Mouse (Mus musculus) lung, postnatal 25 days (tissue): ENCODE measurements at regions not wholly inside any gene's neighbourhood (a gene's known extent, or its start where the extent isn't known, plus 50 kb on each side); places are given as distances from the start of the nearest gene placed in this dataset.

ENCODE experiments used
- DNase-seq: peaks from one replicate; pipeline ENCODE4 v3.0.0; 2022; ENCODE audit warnings: low spot score

DNA sequence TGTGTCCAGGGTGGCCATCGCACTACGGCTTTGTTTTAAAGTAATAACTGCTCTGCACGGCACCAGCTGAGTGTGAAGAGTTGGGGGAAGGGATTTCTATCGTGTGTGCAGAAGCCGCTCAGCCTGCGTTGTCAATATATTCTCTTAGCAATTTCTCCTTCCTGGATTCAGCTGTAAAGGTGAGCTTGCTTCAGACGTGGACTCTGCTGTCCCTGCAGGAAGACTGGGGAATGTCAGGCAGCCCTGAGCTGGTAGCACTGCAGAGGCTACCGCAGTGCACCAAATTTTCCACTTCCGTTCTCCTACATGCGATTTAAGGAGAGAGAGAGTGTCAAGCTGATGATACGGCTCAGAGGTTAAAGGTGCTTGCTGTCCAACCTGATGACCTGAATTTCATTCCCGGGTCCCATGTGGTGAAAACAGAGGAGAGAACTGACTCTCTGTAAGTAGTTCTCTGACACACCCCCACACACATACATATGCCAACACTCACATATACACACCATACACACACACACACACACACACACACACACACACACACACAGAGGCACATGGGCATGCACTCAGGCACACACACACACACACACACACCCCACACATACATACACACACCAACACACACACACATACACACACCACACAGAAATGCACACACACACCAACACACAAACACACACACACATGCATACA, 59.9 kb upstream of the Prelid3b start:
- DNase-seq, result peak; percentile 33

DNA sequence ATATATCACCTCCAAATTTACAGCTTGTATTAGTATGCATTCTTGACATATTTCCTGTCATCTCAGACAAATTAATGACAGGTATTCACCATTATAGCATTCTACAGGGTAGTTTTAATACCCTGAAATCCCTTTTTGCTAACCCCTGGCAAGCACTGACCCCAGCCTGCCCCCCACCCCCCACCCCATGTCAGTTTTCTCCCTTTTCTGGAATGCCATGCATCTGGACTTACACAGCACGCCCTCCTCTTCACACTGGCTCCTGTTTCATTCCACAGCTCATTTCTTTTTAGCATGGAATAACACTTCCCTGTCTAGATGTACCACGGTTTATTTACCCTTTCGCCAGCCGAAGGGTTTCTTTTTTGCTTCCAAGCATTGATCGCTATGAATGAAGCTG, 67.8 kb upstream of the Prelid3b start:
- no peak for DNase-seq

DNA sequence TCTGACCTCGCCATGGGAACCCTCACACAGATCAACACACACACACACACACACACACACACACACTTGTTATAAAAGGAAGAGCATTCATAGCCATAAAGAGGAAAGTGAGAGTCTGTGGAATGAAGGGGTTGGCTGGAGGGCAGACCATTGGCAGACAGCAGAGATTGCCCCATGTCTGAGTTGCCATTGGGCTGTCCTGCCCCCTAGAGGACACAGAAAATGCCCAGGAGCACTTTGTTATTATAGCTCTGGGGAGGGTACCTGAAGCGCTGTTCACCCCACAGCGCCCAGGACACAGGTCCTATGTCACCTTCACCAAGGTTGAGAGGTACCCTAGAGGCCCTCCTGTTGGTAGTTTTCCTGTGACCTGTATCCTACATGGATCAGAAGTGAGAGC, 74.3 kb upstream of the Prelid3b start:
- DNase-seq, result peak; percentile 10

DNA sequence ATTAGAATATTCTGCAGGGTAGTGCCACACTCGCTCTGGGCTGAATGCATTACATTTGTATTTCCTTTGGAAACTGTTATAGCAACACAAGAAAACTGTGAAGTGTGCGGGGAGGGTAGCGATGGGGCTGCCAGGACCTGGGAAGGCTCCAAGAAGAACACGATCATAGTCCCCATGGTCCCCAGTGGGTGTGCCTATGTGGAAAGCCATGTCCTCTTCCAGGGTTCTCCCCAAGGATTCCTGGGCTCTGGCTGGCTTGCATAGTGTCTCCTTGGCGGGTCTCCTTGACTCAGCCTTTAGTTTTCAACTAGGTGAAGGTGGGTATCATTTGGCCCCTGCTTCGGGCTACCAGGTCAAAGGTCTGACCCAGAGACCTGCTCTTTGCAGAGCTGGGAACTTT, 74.8 kb upstream of the Prelid3b start:
- DNase-seq, result no peak

DNA sequence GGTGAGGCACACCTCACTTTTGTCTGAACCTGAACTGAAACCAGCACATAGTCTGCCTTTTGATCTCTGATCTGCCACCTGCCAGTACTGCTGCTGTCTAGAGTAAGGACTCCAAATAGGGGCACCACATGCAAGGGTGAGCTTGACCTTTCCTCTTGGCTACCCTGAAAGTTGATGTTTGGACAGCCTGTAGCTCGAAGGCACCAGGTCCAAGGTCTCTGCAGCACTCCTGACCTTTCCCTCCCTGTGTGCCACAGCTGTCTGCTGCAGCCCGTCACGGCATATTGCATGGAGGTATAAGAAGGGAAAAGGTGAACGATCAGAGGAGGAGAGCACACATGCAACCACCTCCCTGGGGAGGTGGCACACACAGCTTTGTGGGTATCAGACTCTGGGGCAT, 75.9 kb upstream of the Prelid3b start:
- no peak for DNase-seq

DNA sequence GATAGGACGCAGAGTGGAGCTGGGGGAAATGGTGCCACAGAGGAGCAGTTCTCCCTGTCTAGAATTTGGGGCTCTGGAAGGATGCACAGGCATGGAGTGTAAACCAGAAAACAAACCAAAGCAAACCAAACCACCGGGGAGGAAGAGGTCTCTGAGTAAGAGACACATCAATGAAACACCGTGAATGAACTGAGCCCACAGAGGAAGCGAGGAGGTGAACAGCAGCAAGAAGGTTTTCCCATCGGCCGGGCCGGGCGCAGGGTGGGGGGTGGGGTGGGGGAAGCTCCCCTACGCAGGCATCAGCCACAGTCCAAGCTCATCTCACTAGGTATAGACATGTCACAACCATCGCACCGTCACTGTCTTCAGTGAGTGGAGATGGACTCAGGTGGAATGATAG, 82.9 kb upstream of the Prelid3b start:
- DNase-seq, result no peak

DNA sequence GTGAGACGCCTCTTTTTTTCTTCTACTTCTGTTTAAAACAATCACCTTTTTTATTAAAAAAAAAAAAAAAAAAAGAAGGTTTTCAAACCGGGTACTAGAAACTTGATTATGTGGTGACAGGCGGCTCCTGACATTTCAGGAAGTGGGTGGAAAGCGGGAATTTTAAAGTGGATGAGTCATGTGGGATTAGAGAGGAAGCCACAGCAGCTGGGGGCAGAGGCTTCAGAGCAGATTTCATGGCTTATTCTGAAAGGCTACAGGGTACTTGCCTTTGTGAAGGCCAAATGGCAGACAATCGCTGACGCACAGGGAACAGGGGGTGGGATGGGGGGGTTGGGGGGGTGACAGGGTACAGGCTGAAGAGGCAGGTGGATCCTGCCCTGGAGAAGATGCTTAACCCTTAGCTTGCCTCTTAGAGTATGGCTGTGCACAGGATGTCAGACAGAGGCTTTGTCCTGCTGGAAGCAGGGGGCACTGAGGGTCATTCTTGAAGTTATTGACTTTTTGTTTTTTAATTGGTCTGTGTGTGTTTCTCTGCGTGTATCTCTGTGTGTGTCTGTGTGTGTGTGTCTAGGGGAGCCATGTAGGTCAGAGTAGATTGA, 81.4 kb upstream of the Zfp831 start:
- DNase-seq, result no peak

DNA sequence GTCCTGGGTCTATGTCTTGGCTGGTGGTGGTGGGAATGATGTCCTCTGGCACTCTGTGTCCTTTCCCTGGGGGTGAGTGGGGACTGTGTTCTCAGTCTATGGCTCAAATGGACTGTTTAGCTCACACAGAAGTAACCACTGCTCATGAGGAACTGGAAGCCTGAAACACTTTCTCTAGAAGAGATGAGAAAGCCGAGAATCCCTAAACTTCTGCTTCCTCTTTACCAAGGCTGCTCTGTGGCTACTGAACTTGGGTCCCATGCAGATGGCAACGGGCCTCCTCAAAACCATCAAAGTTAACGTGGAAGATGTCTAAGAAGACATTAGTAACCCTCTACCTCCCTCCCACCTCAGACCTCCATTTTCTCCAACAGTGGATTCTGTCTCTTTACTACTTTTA, 79.4 kb upstream of the Zfp831 start:
- no peak for DNase-seq

DNA sequence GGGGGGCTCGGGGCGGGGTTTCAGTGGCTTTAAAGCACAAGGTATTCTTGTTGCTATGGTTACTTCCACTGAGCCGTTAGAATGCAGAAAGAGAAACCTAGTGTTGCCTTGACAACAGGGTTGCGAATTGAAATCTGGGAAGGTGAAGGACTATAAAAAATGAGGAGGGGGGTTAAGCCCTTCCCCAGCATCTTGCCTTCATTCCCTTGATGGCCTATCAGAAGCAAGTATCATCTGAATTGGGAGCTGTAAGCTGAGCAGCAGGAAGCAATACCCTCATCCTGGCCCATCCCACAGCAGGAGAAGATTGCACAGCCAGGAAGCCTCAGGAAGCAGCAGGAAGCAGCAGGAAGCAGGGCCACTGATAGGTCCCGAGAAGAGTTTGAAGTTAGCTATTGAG, 78.5 kb upstream of the Zfp831 start:
- DNase-seq, result no peak

DNA sequence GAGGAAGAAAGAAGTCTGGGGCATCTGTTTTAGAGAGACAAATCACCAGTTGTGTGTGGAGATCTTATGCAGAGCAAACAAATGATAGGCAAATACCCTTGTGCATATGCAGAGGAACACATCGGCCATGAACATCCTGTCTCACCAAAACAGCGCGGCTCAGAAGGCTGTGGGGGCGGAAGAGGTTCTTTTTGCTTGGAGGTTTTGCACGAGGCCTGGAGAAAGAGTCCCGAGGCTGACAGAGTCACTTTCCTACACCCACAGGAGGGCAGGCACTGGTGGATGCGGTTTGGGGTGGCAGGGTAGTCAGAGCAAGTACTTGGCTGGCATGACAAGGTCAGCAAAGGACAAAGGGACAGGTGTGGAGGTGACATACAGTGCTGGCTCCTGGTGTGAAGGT, 77.4 kb upstream of the Zfp831 start:
- peak; percentile 23 for DNase-seq

DNA sequence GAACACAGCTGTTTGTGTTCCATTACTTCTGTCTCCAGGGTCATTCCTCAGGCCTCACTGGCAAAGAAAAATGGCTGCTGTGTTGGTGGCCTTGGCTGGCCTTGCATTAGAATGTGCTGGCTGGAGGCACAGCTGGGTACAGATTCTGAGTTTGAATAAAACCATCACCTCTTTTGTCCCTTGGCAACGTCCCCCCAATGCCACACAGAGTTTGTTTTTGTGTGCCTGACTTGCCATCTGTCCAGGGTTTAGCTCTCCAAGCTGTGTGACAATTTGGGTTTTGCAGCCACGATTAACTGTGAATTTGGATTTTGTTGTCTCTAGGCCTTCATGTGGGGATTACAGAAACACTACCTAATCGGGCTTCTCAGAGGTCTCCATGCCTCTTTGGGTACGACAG, 76.6 kb upstream of the Zfp831 start:
- DNase-seq, result no peak

DNA sequence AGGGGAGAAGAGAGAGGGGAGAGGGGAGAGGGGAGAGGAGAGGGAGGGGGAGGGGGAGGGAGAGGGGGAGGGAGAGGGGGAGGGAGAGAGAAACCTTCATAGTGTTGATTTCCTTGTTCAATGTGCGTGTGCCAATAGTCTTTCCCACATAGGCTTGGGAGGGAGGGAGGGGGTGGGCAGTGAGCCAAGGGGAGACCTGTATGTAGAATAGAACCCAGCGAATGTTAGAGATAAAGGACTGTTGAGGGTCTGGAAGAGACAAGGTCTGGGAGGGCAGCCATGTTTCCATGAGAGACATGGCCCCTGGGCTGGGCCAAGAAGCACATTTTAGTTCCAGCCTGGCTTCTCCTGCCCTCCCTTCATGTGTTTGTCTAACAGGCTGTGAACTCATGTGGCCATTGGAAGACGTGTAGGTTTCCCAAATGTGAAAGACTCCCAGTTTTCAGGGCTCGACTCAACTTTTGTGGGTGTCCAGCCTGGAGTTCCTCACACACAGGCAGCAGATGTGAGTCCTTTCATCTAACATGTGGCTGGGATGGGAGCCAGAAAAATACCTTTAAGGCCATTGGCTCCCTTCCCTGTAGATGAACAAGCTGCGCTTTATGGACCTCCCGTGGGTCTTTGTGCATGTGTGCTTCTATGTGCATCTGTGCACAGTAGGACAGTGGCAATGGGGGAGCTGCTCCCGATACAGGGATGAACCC, 68.4 kb upstream of the Zfp831 start:
- no peak for DNase-seq

DNA sequence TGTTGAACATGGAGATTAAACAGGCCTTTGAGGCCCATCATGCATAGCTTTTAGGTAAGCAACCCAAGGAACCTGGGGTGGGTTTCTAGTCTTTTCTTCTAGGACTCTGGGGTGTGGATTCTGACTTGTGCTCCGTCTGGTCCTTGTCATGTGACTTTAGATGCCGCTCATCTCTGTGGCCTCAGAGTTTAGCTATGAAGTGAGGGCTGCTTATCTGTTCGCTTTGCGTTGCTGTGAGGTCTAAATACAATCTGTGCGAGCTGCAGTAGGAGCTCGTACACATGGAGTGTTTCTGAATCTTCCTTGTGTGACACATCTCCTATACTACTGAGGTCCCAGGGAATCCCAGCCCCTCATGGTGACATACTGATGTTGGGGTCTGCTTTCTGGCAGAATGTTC, 67.8 kb upstream of the Zfp831 start:
- no peak for DNase-seq

DNA sequence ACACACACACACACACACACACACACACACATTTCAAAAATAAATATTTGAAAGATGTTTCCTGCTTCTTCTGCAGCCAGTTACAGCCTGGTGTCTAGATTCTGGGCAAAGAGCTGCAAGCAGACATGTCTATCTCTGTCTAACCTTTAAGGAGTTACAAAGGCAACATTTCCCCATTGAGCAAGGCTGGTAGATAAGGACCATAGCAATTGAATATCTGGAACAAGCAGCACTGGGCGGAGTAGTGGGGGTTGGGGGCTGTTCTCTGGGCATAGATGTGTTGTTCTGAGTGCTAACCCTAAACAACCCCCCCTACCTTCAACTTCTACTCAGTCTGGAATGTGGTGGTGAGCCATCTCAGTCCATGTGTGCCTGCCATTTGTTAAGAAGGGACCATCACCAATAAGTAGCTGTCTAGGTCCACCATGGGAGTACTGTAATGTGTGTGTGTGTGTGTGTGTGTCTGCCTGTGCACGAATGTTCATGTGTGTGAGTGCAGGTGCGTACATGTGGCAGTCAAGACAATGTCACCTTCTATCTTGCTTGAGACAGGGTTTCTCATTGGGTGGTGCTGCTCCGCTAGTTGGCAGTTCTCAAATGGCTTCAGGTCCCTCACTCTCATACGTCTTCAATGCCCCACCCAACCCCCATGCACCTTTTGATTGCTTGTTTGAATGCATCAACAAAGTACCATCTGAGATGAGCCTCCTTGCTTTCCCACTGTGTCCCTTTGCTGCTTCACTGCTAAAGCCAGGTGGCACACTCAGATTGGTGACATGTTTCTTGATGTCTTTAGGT, 62.2 kb upstream of the Zfp831 start:
- DNase-seq, result no peak

DNA sequence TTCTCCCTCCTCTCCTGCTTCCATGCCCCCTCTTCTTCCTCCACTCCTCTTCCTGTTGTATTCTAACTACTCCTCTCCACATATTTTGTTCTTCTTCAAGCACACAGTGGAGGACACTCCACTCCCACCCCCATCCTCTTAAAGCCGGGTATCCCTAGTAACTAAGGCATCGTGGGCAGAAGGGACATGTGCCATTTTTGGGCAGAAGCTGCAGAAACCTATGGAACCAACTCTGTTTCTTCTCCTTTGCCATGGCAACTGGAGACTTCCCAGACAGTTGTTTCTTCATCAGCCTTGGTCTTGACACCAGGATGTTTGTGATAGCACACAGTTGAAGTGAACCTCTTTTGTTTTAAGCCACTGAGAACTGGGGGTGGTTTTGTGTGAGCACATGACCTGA, 59.1 kb upstream of the Zfp831 start:
- no peak for DNase-seq
